Mouse (Mus musculus) liver, embryonic 16.5 days (tissue): ENCODE measurements around the gene Phf19. TPM values are rescaled to one million over a fixed set of nuclear protein-coding genes. Genes with fewer than 3 reads are reported as not detected.
A peak's percentile ranks its signal among the peaks of the same experiment; 100 is the strongest.

ENCODE experiments used
- ATAC-seq: fragments of 200-750 bp; cut with Nextera tagmentation; 2 replicates; pipeline ENCODE4 v1.8.0; 2017; ENCODE audit warnings: low read depth, mild to moderate bottlenecking, moderate number of reproducible peaks, moderate library complexity
- H3K27ac ChIP-seq: fragments of 300-500 bp; sonication (generic); 2 replicates; pipeline ENCODE4 v1.5.1; 2014; ENCODE audit warnings: mild to moderate bottlenecking, low read length
- H3K27me3 ChIP-seq: fragments of 300-500 bp; sonication (generic); 2 replicates; pipeline ENCODE4 v1.6.1; 2014; ENCODE audit warnings: low read depth, low read length, mixed read lengths; ENCODE audit not compliant: control insufficient read depth, insufficient read depth
- H3K36me3 ChIP-seq: fragments of 300-500 bp; sonication (generic); 2 replicates; pipeline ENCODE4 v1.6.1; 2014; ENCODE audit warnings: mild to moderate bottlenecking; ENCODE audit not compliant: control insufficient read depth, insufficient read depth
- H3K4me1 ChIP-seq: fragments of 300-500 bp; sonication (generic); 2 replicates; pipeline ENCODE4 v1.6.1; 2014; ENCODE audit warnings: low read depth, low read length, mixed read lengths; ENCODE audit not compliant: control insufficient read depth
- H3K4me2 ChIP-seq: fragments of 300-500 bp; sonication (generic); 2 replicates; pipeline ENCODE4 v1.6.1; 2014; ENCODE audit warnings: low read depth, low read length, mixed read lengths
- H3K4me3 ChIP-seq: fragments of 300-500 bp; sonication (generic); 2 replicates; pipeline ENCODE4 v1.5.1; 2014; ENCODE audit warnings: low read depth, mild to moderate bottlenecking, low read length
- H3K9ac ChIP-seq: fragments of 300-500 bp; sonication (generic); 2 replicates; pipeline ENCODE4 v1.6.1; 2014; ENCODE audit warnings: low read depth, low read length
- H3K9me3 ChIP-seq: fragments of 300-500 bp; sonication (generic); replicated peaks from 2 replicates; pipeline ENCODE4 v1.6.1; 2016; ENCODE audit warnings: low read length; ENCODE audit not compliant: control insufficient read depth
- WGBS: fragments of 180-500 bp; shearing (Covaris S2); extraction: QIAGEN DNeasy Blood & Tissue Kit; methylation state at CpG from one replicate; pipeline ENCODE4 v1.1.7; 2014; ENCODE audit not compliant: insufficient replicate concordance; 5-methylcytosine and 5-hydroxymethylcytosine counted together
- polyA plus RNA-seq: library from polyadenylated mRNA; unstranded; fragments of >200 nt; fragmentation: Nextera tagmentation; extraction: Ambion mirVana; gene quantifications from 2 replicates; pipeline ENCODE4 v1.2.1, GENCODE M21; 2015

Phf19 gene
- 1.3 and 1.7 TPM in 2 replicates for polyA plus RNA-seq

GRCm38 (mm10) chr2:34913218-34914068 is at the start of gene Phf19:
Gene Phf19, minus strand, starts transcription at chr2:34914026.
- no peak within 1 kb of the TSS for H3K27ac ChIP-seq
- no peaks in the 10 kb centered on the region for H3K36me3 ChIP-seq
- peak within 1 kb of the TSS; percentile 73 for H3K4me3 ChIP-seq
- under 1% methylated on average over 57 of the region's 64 CpGs for WGBS
- ATAC-seq = peak; percentile 47
- H3K9me3 ChIP-seq = no peaks in the 10 kb centered on the region
- peaks cover 14% of the 10 kb centered on the region for H3K4me1 ChIP-seq
- H3K27me3 ChIP-seq = peaks cover 17% of the 10 kb centered on the region
- peak within 1 kb of the TSS; percentile 89 for H3K4me2 ChIP-seq
- peak within 1 kb of the TSS; percentile 70 for H3K9ac ChIP-seq

GRCm38 (mm10) chr2:34963371-34963956 is 49.6 kb upstream of the Phf19 start:
- WGBS = 57% methylated on average over 13 of the region's 13 CpGs
- no peak overlapping the region for H3K9ac ChIP-seq
- no peaks in the 10 kb centered on the region for H3K36me3 ChIP-seq
- ATAC-seq = no peak
- H3K27ac ChIP-seq = no peak overlapping the region
- H3K4me3 ChIP-seq = no peak overlapping the region
- no peak overlapping the region for H3K4me2 ChIP-seq
- no peaks in the 10 kb centered on the region for H3K9me3 ChIP-seq
- peaks cover 6% of the 10 kb centered on the region; the same call in 1 of the 2 replicates for H3K27me3 ChIP-seq
- peaks cover 3% of the 10 kb centered on the region for H3K4me1 ChIP-seq

GRCm38 (mm10) chr2:34962893-34963292 is 49.1 kb upstream of the Phf19 start:
- 55% methylated on average over 9 of the region's 9 CpGs for WGBS
- H3K4me3 ChIP-seq = no peak overlapping the region
- no peaks in the 10 kb centered on the region for H3K36me3 ChIP-seq
- H3K9ac ChIP-seq = no peak overlapping the region
- no peak for ATAC-seq
- H3K4me2 ChIP-seq = no peak overlapping the region
- no peaks in the 10 kb centered on the region for H3K9me3 ChIP-seq
- no peak overlapping the region for H3K27ac ChIP-seq
- peaks cover 6% of the 10 kb centered on the region; the same call in 1 of the 2 replicates for H3K27me3 ChIP-seq
- peaks cover 3% of the 10 kb centered on the region for H3K4me1 ChIP-seq

GRCm38 (mm10) chr2:34962211-34962610 is 48.4 kb upstream of the Phf19 start:
- no peak overlapping the region for H3K27ac ChIP-seq
- 56% methylated on average over 2 of the region's 2 CpGs for WGBS
- H3K4me3 ChIP-seq = no peak overlapping the region
- no peaks in the 10 kb centered on the region for H3K36me3 ChIP-seq
- no peak for ATAC-seq
- H3K9ac ChIP-seq = no peak overlapping the region
- peaks cover 6% of the 10 kb centered on the region; the same call in 1 of the 2 replicates for H3K27me3 ChIP-seq
- H3K9me3 ChIP-seq = no peaks in the 10 kb centered on the region
- no peak overlapping the region for H3K4me2 ChIP-seq
- peaks cover 3% of the 10 kb centered on the region for H3K4me1 ChIP-seq

- Histone ChIP-seq H3K4me2 (peak within 1 kb of the TSS; percentile 35; the same call in 1 of the 2 replicates), H3K27ac (no peak within 1 kb of the TSS), H3K36me3 (no peaks in the 10 kb centered on the region), H3K27me3 (peaks cover 6% of the 10 kb centered on the region; the same call in 1 of the 2 replicates), H3K4me3 (peak within 1 kb of the TSS; percentile 2; the same call in 1 of the 2 replicates), H3K4me1 (peaks cover 3% of the 10 kb centered on the region), H3K9me3 (no peaks in the 10 kb centered on the region), H3K9ac (no peak within 1 kb of the TSS)
- no peak for ATAC-seq
- 8% methylated on average over 20 of the region's 20 CpGs for WGBS
Measured at GRCm38 (mm10) chr2:34961481-34962036, 47.7 kb upstream of the Phf19 start, which contains the start of gene Traf1. Gene Traf1, minus strand, starts transcription at chr2:34961772.

- Histone ChIP-seq H3K4me1 (peaks cover 3% of the 10 kb centered on the region), H3K4me2 (peak overlapping the region; percentile 35; the same call in 1 of the 2 replicates), H3K36me3 (no peaks in the 10 kb centered on the region), H3K27me3 (peaks cover 6% of the 10 kb centered on the region; the same call in 1 of the 2 replicates), H3K4me3 (peak overlapping the region; percentile 2; the same call in 1 of the 2 replicates), H3K9me3 (no peaks in the 10 kb centered on the region), H3K27ac (no peak overlapping the region), H3K9ac (no peak overlapping the region)
- no peak for ATAC-seq
- 51% methylated on average over 6 of the region's 6 CpGs for WGBS
Measured at GRCm38 (mm10) chr2:34960966-34961365, 47.1 kb upstream of the Phf19 start.

GRCm38 (mm10) chr2:34960466-34960865 is 46.6 kb upstream of the Phf19 start:
- Histone ChIP-seq H3K4me3 (no peak overlapping the region), H3K27me3 (peaks cover 6% of the 10 kb centered on the region; the same call in 1 of the 2 replicates), H3K36me3 (no peaks in the 10 kb centered on the region), H3K9ac (no peak overlapping the region), H3K4me1 (peaks cover 2% of the 10 kb centered on the region), H3K4me2 (no peak overlapping the region), H3K9me3 (no peaks in the 10 kb centered on the region), H3K27ac (no peak overlapping the region)
- 53% methylated on average over 5 of the region's 5 CpGs for WGBS
- ATAC-seq = no peak

- no peak overlapping the region for H3K27ac ChIP-seq
- no peaks in the 10 kb centered on the region for H3K4me1 ChIP-seq
- whole genome bisulfite sequencing = 46% methylated on average over 7 of the region's 7 CpGs
- H3K9ac ChIP-seq = no peak overlapping the region
- no peak overlapping the region for H3K4me2 ChIP-seq
- H3K36me3 ChIP-seq = no peaks in the 10 kb centered on the region
- H3K9me3 ChIP-seq = no peaks in the 10 kb centered on the region
- no peak for ATAC-seq
- H3K27me3 ChIP-seq = peaks cover 6% of the 10 kb centered on the region; the same call in 1 of the 2 replicates
- H3K4me3 ChIP-seq = no peak overlapping the region
Measured at GRCm38 (mm10) chr2:34958582-34958981, 44.8 kb upstream of the Phf19 start.
